Mouse (Mus musculus) bone marrow, adult 2 months (tissue): ENCODE measurements around the gene Ttc30b. TPM values are rescaled to one million over a fixed set of nuclear protein-coding genes. Genes with fewer than 3 reads are reported as not detected.
"Not testable (repeated sequence)": the region's sequence is repeated elsewhere in the genome, so short reads cannot be mapped to it uniquely, and the experiment has no call there.

Experiments
- H3K27ac ChIP-seq: fragments of 200-500 bp; 2 replicates; pipeline ENCODE4 v1.5.1; 2012; ENCODE audit warnings: low read depth, mild to moderate bottlenecking, control low read depth, inconsistent platforms, low read length; ENCODE audit not compliant: control insufficient read depth, poor library complexity, insufficient read depth
- H3K4me1 ChIP-seq: fragments of 200-500 bp; 2 replicates; pipeline ENCODE4 v1.6.1; 2011; ENCODE audit warnings: low read length; ENCODE audit not compliant: control insufficient read depth, insufficient read depth
- H3K4me3 ChIP-seq: fragments of 200-500 bp; replicated peaks from 2 replicates; pipeline ENCODE3; 2011; ENCODE audit warnings: mild to moderate bottlenecking, low read depth, low read length, control low read depth; ENCODE audit not compliant: control insufficient read depth
- CTCF ChIP-seq: fragments of 200-500 bp; IDR thresholded peaks from 2 replicates; pipeline ENCODE4 v1.5.1; 2011; ENCODE audit warnings: low read length, control low read depth; ENCODE audit not compliant: control insufficient read depth, insufficient read depth
- POLR2A ChIP-seq: fragments of 200-500 bp; IDR thresholded peaks from 2 replicates; pipeline ENCODE4 v1.6.1; 2011; ENCODE audit warnings: low read depth, mild to moderate bottlenecking, control low read depth, low read length, borderline replicate concordance; ENCODE audit not compliant: control insufficient read depth
- WGBS: fragments of 180-500 bp; shearing (Covaris S2); methylation state at CpG from one replicate; pipeline ENCODE4 v1.1.7; 2018; 5-methylcytosine and 5-hydroxymethylcytosine counted together
- polyA plus RNA-seq: library from polyadenylated mRNA; stranded (reverse); fragments of >200 nt; gene quantifications from 2 replicates; pipeline ENCODE4 v1.2.4, GENCODE M21; 2011; ENCODE audit warnings: low replicate concordance; ENCODE audit not compliant: missing spikeins, insufficient read depth, insufficient read length

The Ttc30b gene
- polyA plus RNA-seq = 1.1 and 1.4 TPM in 2 replicates

- TF ChIP-seq POLR2A (no peak), CTCF (no peak)
- Histone ChIP-seq H3K4me3 (peak within 1 kb of the TSS; percentile 72), H3K27ac (no peak within 1 kb of the TSS), H3K4me1 (no peaks in the 10 kb centered on the region; the same call in 1 of the 2 replicates)
- 5% methylated on average over 42 of the region's 42 CpGs for WGBS
Observed at GRCm38 (mm10) chr2:75938117-75939063, at the start of gene Ttc30b. Gene Ttc30b, minus strand, starts transcription at chr2:75938585.

- Histone ChIP-seq H3K4me1 (no peaks in the 10 kb centered on the region; the same call in 1 of the 2 replicates), H3K27ac (no peak overlapping the region), H3K4me3 (no peak overlapping the region)
- TF ChIP-seq CTCF (no peak), POLR2A (no peak)
- 77% methylated on average over 9 of the region's 9 CpGs for WGBS
Observed at GRCm38 (mm10) chr2:75987739-75988138, 49.4 kb upstream of the Ttc30b start.

GRCm38 (mm10) chr2:75985124-75985523 lies 46.7 kb upstream of the Ttc30b start:
- no peak overlapping the region for H3K4me3 ChIP-seq
- H3K27ac ChIP-seq = no peak overlapping the region
- TF ChIP-seq POLR2A = no peak
- TF ChIP-seq CTCF = peak; percentile 79
- no peaks in the 10 kb centered on the region; the same call in 1 of the 2 replicates for H3K4me1 ChIP-seq
- 0% methylated on average over 2 of the region's 2 CpGs for WGBS

- Histone ChIP-seq H3K4me1 (no peaks in the 10 kb centered on the region; the same call in 1 of the 2 replicates), H3K4me3 (no peak overlapping the region), H3K27ac (no peak overlapping the region)
- TF ChIP-seq CTCF = no peak
- TF ChIP-seq POLR2A = no peak
- WGBS = 77% methylated on average over 3 of the region's 3 CpGs
Observed at GRCm38 (mm10) chr2:75983847-75984246, 45.5 kb upstream of the Ttc30b start.

GRCm38 (mm10) chr2:75983091-75983490 lies 44.7 kb upstream of the Ttc30b start:
- Histone ChIP-seq H3K4me1 (no peaks in the 10 kb centered on the region; the same call in 1 of the 2 replicates), H3K27ac (no peak overlapping the region), H3K4me3 (no peak overlapping the region)
- TF ChIP-seq CTCF (no peak), POLR2A (no peak)
- 86% methylated on average over 3 of the region's 3 CpGs for WGBS

GRCm38 (mm10) chr2:75982626-75983025 lies 44.2 kb upstream of the Ttc30b start:
- WGBS = 83% methylated on average over 4 of the region's 4 CpGs
- no peak overlapping the region for H3K4me3 ChIP-seq
- no peaks in the 10 kb centered on the region; the same call in 1 of the 2 replicates for H3K4me1 ChIP-seq
- H3K27ac ChIP-seq = no peak overlapping the region
- TF ChIP-seq POLR2A (no peak), CTCF (no peak)

- not testable (repeated sequence) for H3K4me1 ChIP-seq, H3K27ac ChIP-seq
- peak within 1 kb of the TSS; percentile 83 for H3K4me3 ChIP-seq
- 9% methylated on average over 34 of the region's 34 CpGs for WGBS
Observed at GRCm38 (mm10) chr2:75981440-75982081, 43.2 kb upstream of the Ttc30b start, which contains the start of gene Ttc30a1. Gene Ttc30a1, minus strand, starts transcription at chr2:75981967.

- H3K4me1 ChIP-seq, H3K27ac ChIP-seq, H3K4me3 ChIP-seq: not testable (repeated sequence)
- 95% methylated on average over 13 of the region's 13 CpGs for WGBS
Observed at GRCm38 (mm10) chr2:75980933-75981439, 42.6 kb upstream of the Ttc30b start.

GRCm38 (mm10) chr2:75977752-75978368 lies 39.5 kb upstream of the Ttc30b start, which contains the start of gene Ttc30a2:
Gene Ttc30a2, minus strand, starts transcription at chr2:75978170.
- 58% methylated on average over 20 of the region's 24 CpGs for WGBS
- not testable (repeated sequence) for H3K4me3 ChIP-seq, H3K27ac ChIP-seq, H3K4me1 ChIP-seq

GRCm38 (mm10) chr2:75976070-75976469 lies 37.7 kb upstream of the Ttc30b start:
- 79% methylated on average over 2 of the region's 2 CpGs for WGBS
- H3K4me1 ChIP-seq, H3K27ac ChIP-seq, H3K4me3 ChIP-seq: not testable (repeated sequence)
